Mouse (Mus musculus) testis, adult 2 months (tissue): ENCODE measurements around the gene Apoc3. TPM values are rescaled to one million over a fixed set of nuclear protein-coding genes. Genes with fewer than 3 reads are reported as not detected.

ENCODE experiments used
- H3K27ac ChIP-seq: fragments of 200-500 bp; 2 replicates; pipeline ENCODE4 v1.5.1; 2012; ENCODE audit warnings: low read depth, low read length; ENCODE audit not compliant: control insufficient read depth, insufficient read depth
- H3K27me3 ChIP-seq: fragments of 200-500 bp; 2 replicates; pipeline ENCODE4 v1.6.1; 2012; ENCODE audit warnings: mild to moderate bottlenecking, low read length, moderate library complexity; ENCODE audit not compliant: control insufficient read depth, insufficient read depth
- H3K36me3 ChIP-seq: fragments of 200-500 bp; 2 replicates; pipeline ENCODE4 v1.6.1; 2012; ENCODE audit warnings: mild to moderate bottlenecking, low read length; ENCODE audit not compliant: control insufficient read depth, insufficient read depth
- H3K4me1 ChIP-seq: fragments of 200-500 bp; 2 replicates; pipeline ENCODE4 v1.6.1; 2012; ENCODE audit warnings: low read length; ENCODE audit not compliant: control insufficient read depth, insufficient read depth
- H3K4me3 ChIP-seq: fragments of 200-500 bp; 2 replicates; pipeline ENCODE4 v1.5.1; 2012; ENCODE audit warnings: low read depth, mild to moderate bottlenecking, low read length, moderate library complexity, mixed read lengths; ENCODE audit not compliant: control insufficient read depth
- CTCF ChIP-seq: fragments of 200-500 bp; IDR thresholded peaks from 2 replicates; pipeline ENCODE4 v1.5.1; 2012; ENCODE audit warnings: low read depth, mild to moderate bottlenecking, inconsistent platforms, low read length, moderate library complexity; ENCODE audit not compliant: control insufficient read depth, insufficient read depth, insufficient replicate concordance
- POLR2A ChIP-seq: fragments of 200-500 bp; IDR thresholded peaks from 2 replicates; pipeline ENCODE4 v1.6.1; 2012; ENCODE audit warnings: low read depth, mild to moderate bottlenecking, inconsistent platforms, low read length, moderate library complexity; ENCODE audit not compliant: control insufficient read depth
- polyA plus RNA-seq: library from polyadenylated mRNA; depleted of rRNA; stranded (reverse); fragments of >200 nt; gene quantifications from 2 replicates; pipeline ENCODE4 v1.2.3, GENCODE M21; 2012; rRNA removed

Gene Apoc3
- 0.35 TPM in 1 of 2 replicates, not detected in the other for polyA plus RNA-seq

GRCm38 (mm10) chr9:46235596-46235648 is at the start of gene Apoc3:
TSS of gene Apoc3 (minus strand) at chr9:46235636.
- Histone ChIP-seq H3K4me3 (no peak within 1 kb of the TSS), H3K27me3 (no peaks in the 10 kb centered on the region), H3K36me3 (no peaks in the 10 kb centered on the region), H3K4me1 (peaks cover 3% of the 10 kb centered on the region; the same call in 1 of the 2 replicates), H3K27ac (no peak within 1 kb of the TSS)
- TF ChIP-seq POLR2A, result no peak

GRCm38 (mm10) chr9:46282631-46283436 is 47.4 kb upstream of the Apoc3 start, which contains the start of gene Bud13:
TSS of gene Bud13 (plus strand) at chr9:46283008.
- H3K27me3 ChIP-seq, result no peaks in the 10 kb centered on the region
- TF ChIP-seq CTCF (peak; percentile 25; the same call in 1 of the 2 replicates), POLR2A (peak; percentile 88)
- H3K36me3 ChIP-seq, result no peaks in the 10 kb centered on the region; the same call in none of the 2 replicates

GRCm38 (mm10) chr9:46274494-46274893 is 39.1 kb upstream of the Apoc3 start:
- no peaks in the 10 kb centered on the region for H3K27me3 ChIP-seq
- peaks cover 5% of the 10 kb centered on the region for H3K4me1 ChIP-seq
- TF ChIP-seq CTCF, result no peak
- H3K36me3 ChIP-seq, result peaks cover 4% of the 10 kb centered on the region
- no peak overlapping the region for H3K4me3 ChIP-seq
- H3K27ac ChIP-seq, result no peak overlapping the region

More at GRCm38 (mm10) chr9:46282631-46283436, 47.4 kb upstream of the Apoc3 start, which contains the start of gene Bud13:
- H3K27ac ChIP-seq, result peak within 1 kb of the TSS; percentile 81
- H3K4me1 ChIP-seq, result no peaks in the 10 kb centered on the region; the same call in 1 of the 2 replicates
- peak within 1 kb of the TSS; percentile 96 for H3K4me3 ChIP-seq

- Histone ChIP-seq H3K36me3 (peaks cover 4% of the 10 kb centered on the region), H3K27me3 (no peaks in the 10 kb centered on the region), H3K4me3 (peak within 1 kb of the TSS; percentile 95), H3K4me1 (peaks cover 5% of the 10 kb centered on the region), H3K27ac (peak within 1 kb of the TSS; percentile 19)
- TF ChIP-seq CTCF, result no peak
- peak; percentile 43; the same call in 1 of the 2 replicates for TF ChIP-seq POLR2A
Observed at GRCm38 (mm10) chr9:46272677-46273454, 37.4 kb upstream of the Apoc3 start, which contains the start of gene Zpr1. TSS of gene Zpr1 (plus strand) at chr9:46273064.

GRCm38 (mm10) chr9:46272070-46272469 is 36.6 kb upstream of the Apoc3 start:
- Histone ChIP-seq H3K36me3 (peaks cover 4% of the 10 kb centered on the region), H3K4me3 (no peak overlapping the region), H3K27ac (no peak overlapping the region), H3K4me1 (peaks cover 5% of the 10 kb centered on the region), H3K27me3 (no peaks in the 10 kb centered on the region)
- TF ChIP-seq POLR2A (no peak), CTCF (no peak)

GRCm38 (mm10) chr9:46270782-46271181 is 35.3 kb upstream of the Apoc3 start:
- H3K4me1 ChIP-seq, result peaks cover 5% of the 10 kb centered on the region
- no peak overlapping the region for H3K27ac ChIP-seq
- peaks cover 2% of the 10 kb centered on the region; the same call in 1 of the 2 replicates for H3K36me3 ChIP-seq
- no peak overlapping the region for H3K4me3 ChIP-seq
- TF ChIP-seq CTCF (no peak), POLR2A (no peak)
- no peaks in the 10 kb centered on the region for H3K27me3 ChIP-seq

- no peaks in the 10 kb centered on the region for H3K27me3 ChIP-seq
- no peak overlapping the region for H3K27ac ChIP-seq
- TF ChIP-seq CTCF (no peak), POLR2A (no peak)
- H3K4me3 ChIP-seq, result no peak overlapping the region
- H3K4me1 ChIP-seq, result peaks cover 5% of the 10 kb centered on the region
- H3K36me3 ChIP-seq, result no peaks in the 10 kb centered on the region
Observed at GRCm38 (mm10) chr9:46269125-46269524, 33.7 kb upstream of the Apoc3 start.
